Mouse (Mus musculus): Measurements from ENCODE around the gene Cacna1e.

DNA sequence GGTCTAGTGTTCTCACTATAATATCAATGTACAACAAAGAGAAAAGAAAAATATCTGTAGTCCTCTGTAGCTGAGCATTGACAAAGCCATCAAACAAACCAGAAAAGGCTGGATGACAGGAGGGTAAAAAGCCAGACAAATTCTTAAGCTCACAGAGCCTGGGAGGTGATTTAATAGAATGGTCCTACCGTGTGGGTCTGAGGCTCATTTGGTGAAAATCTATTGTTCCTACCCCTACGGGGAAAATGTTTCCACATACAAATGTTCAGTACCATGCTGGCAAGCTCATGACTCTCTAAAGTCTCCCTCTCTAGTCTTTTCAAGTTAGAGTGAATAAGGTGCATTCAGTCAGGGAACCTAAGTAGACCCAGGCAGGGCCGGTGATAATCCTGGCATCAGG, 206.2 kb downstream of the Cacna1e start:
- TF ChIP-seq CTCF (conservative IDR thresholded peaks at IDR 0.05; ENCODE audit: insufficient read depth, insufficient read length, low read depth, low read length) (no peak), POLR2A (IDR thresholded peaks at IDR 0.05; ENCODE audit: low read depth, low read length) (no peak)
